Mouse (Mus musculus): ENCODE results near the gene Pbrm1. TPM values are rescaled to one million over a fixed set of nuclear protein-coding genes. Genes with fewer than 3 reads are reported as not detected.

The Pbrm1 gene
- polyA plus RNA-seq (2012; ENCODE audit: insufficient read depth, insufficient read length, missing spikeins), result 12.9 and 19.0 TPM in 2 replicates

DNA sequence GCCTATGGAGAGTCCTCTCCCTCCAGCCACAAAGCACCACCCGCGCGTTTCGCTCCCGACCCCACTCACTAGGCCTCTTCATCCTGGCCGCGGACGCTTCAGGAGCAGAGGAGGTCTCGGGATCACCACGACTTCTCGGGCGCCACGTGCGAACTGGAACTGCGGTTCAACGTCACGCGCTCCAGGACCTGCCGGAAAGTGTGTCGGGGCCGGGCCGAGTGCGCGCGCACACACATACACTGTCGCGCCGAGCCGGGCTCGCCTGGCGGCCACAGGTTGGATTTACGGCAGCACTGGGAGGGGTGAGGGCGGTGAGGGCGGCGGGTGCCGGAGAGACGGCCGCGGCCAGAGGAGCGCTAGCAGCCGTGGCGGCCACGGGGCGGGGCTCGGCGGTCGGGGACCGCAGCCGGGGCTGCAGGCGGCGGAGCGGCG, at the start of gene Pbrm1, which contains the start of gene Gnl3:
TSS of gene Pbrm1 (plus strand) at position 279 of the 432 bp plus-strand sequence.
TSS of gene Gnl3 (minus strand) at position 293 of the 432 bp plus-strand sequence.
- peak within 1 kb of the TSS; percentile 82 for H3K27ac ChIP-seq (replicated peaks; ENCODE audit: low read depth, low read length)
- peaks cover 6% of the 10 kb centered on the region; the same call in 1 of the 2 replicates for H3K4me1 ChIP-seq (ENCODE audit: control insufficient read depth, insufficient read depth, insufficient read length, low read length)
- H3K4me3 ChIP-seq (ENCODE audit: insufficient read depth, low read depth, low read length), result peak within 1 kb of the TSS; percentile 84

DNA sequence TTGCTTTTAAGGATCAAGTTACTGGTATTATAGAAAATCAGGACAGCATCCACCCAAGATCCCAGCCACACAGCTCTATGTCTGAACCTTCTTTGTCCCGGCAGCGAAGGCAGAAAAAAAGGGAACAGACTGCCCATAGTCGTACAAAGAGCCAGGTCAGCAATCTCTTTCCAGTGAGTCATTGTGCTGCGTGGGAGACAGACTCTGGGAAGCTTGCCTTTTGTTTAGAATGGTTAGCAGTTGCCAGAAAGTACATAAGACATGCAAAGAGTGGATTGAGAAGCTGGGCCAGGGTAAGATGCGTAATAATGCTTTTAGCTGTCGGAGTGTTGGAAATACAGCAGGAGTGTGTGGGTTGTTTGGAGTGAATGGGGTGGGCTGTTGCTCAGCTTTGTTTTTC, 44.7 kb upstream of the Pbrm1 start:
- H3K4me1 ChIP-seq (ENCODE audit: control insufficient read depth, insufficient read depth, insufficient read length, low read length), result no peaks in the 10 kb centered on the region
- no peak overlapping the region for H3K27ac ChIP-seq (replicated peaks; ENCODE audit: low read depth, low read length)
- H3K4me3 ChIP-seq (ENCODE audit: insufficient read depth, low read depth, low read length), result no peak overlapping the region

DNA sequence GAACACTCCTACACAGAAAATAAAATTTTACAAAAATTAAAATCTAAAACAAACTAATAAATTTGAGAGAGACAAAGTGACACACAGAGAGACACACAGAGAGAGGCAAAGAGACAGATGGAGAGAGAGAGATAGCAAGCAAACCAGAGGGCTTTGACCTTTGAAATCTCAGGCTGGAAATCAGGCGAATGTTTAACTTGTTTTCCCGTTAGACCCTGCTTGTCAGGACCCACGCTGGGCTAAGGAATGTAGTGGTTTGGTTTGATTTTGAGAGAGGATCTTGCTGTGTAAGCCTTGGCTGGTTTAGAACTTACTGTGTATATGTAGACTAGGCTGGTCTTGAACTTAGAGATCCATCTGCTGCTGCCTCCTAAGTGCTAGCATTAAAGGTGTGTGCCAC, 42.7 kb upstream of the Pbrm1 start:
- Histone ChIP-seq H3K4me3 (ENCODE audit: insufficient read depth, low read depth, low read length) (no peak overlapping the region), H3K27ac (replicated peaks; ENCODE audit: low read depth, low read length) (no peak overlapping the region), H3K4me1 (ENCODE audit: control insufficient read depth, insufficient read depth, insufficient read length, low read length) (no peaks in the 10 kb centered on the region)

- H3K4me1 ChIP-seq (ENCODE audit: control insufficient read depth, insufficient read depth, insufficient read length, low read length), result no peaks in the 10 kb centered on the region
- H3K27ac ChIP-seq (replicated peaks; ENCODE audit: low read depth, low read length), result no peak overlapping the region
- no peak overlapping the region for H3K4me3 ChIP-seq (ENCODE audit: insufficient read depth, low read depth, low read length)
Measured at GRCm38 (mm10) chr14:30996417-30996816, 22.5 kb upstream of the Pbrm1 start.

DNA sequence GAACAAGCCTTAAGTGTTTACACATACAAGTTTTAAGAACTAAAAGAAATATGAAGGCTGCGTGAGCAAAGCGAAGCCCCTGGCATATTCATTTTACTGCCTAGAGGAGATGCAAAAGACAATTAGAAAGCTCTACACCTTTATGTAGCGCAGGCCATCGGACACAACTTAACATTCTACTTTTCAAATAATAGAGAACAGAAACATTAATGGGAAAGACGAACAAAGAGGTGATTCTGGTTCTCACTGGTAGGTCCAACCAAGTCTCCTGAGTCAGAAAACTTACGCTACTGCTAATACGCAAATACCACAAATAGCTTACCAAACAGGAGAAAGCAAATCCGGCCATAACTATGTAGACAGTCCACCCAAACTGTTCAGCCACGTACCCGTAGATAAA, 18.6 kb upstream of the Pbrm1 start:
- peaks cover 3% of the 10 kb centered on the region for H3K4me1 ChIP-seq (ENCODE audit: control insufficient read depth, insufficient read depth, insufficient read length, low read length)
- no peak overlapping the region for H3K27ac ChIP-seq (replicated peaks; ENCODE audit: low read depth, low read length)
- H3K4me3 ChIP-seq (ENCODE audit: insufficient read depth, low read depth, low read length), result peak overlapping the region; percentile 82

GRCm38 (mm10) chr14:31000816-31001306, 18.1 kb upstream of the Pbrm1 start:
- Histone ChIP-seq H3K4me3 (ENCODE audit: insufficient read depth, low read depth, low read length) (peak overlapping the region; percentile 82), H3K27ac (replicated peaks; ENCODE audit: low read depth, low read length) (peak overlapping the region; percentile 87), H3K4me1 (ENCODE audit: control insufficient read depth, insufficient read depth, insufficient read length, low read length) (peaks cover 3% of the 10 kb centered on the region)

GRCm38 (mm10) chr14:31001307-31002205, 17.4 kb upstream of the Pbrm1 start, which contains the start of the genes Glt8d1 and Spcs1:
Glt8d1 (plus strand) TSS chr14:31001400.
Spcs1 (minus strand) TSS chr14:31001672.
- H3K4me3 ChIP-seq (ENCODE audit: insufficient read depth, low read depth, low read length), result peak within 1 kb of the TSS; percentile 82
- peaks cover 3% of the 10 kb centered on the region for H3K4me1 ChIP-seq (ENCODE audit: control insufficient read depth, insufficient read depth, insufficient read length, low read length)
- peak within 1 kb of the TSS; percentile 87 for H3K27ac ChIP-seq (replicated peaks; ENCODE audit: low read depth, low read length)

GRCm38 (mm10) chr14:31004527-31004926, 14.4 kb upstream of the Pbrm1 start:
- Histone ChIP-seq H3K4me3 (ENCODE audit: insufficient read depth, low read depth, low read length) (no peak overlapping the region), H3K4me1 (ENCODE audit: control insufficient read depth, insufficient read depth, insufficient read length, low read length) (peaks cover 3% of the 10 kb centered on the region), H3K27ac (replicated peaks; ENCODE audit: low read depth, low read length) (no peak overlapping the region)

GRCm38 (mm10) chr14:31006779-31007178, 12.2 kb upstream of the Pbrm1 start:
- H3K27ac ChIP-seq (replicated peaks; ENCODE audit: low read depth, low read length), result no peak overlapping the region
- H3K4me1 ChIP-seq (ENCODE audit: control insufficient read depth, insufficient read depth, insufficient read length, low read length), result peaks cover 3% of the 10 kb centered on the region
- H3K4me3 ChIP-seq (ENCODE audit: insufficient read depth, low read depth, low read length), result no peak overlapping the region

- Histone ChIP-seq H3K27ac (replicated peaks; ENCODE audit: low read depth, low read length) (no peak overlapping the region), H3K4me3 (ENCODE audit: insufficient read depth, low read depth, low read length) (no peak overlapping the region), H3K4me1 (ENCODE audit: control insufficient read depth, insufficient read depth, insufficient read length, low read length) (no peaks in the 10 kb centered on the region)
Measured at GRCm38 (mm10) chr14:31011588-31011987, 7.3 kb upstream of the Pbrm1 start.

GRCm38 (mm10) chr14:31013928-31014327, 5.0 kb upstream of the Pbrm1 start:
- H3K27ac ChIP-seq (replicated peaks; ENCODE audit: low read depth, low read length), result no peak overlapping the region
- no peak overlapping the region for H3K4me3 ChIP-seq (ENCODE audit: insufficient read depth, low read depth, low read length)
- 0 out of 2 replicates have a peak, but pooled peaks cover 4% of the 10 kb centered on the region for H3K4me1 ChIP-seq (ENCODE audit: control insufficient read depth, insufficient read depth, insufficient read length, low read length)

GRCm38 (mm10) chr14:31016063-31016462, 2.9 kb upstream of the Pbrm1 start:
- Histone ChIP-seq H3K4me1 (ENCODE audit: control insufficient read depth, insufficient read depth, insufficient read length, low read length) (peaks cover 6% of the 10 kb centered on the region; the same call in 1 of the 2 replicates), H3K27ac (replicated peaks; ENCODE audit: low read depth, low read length) (no peak overlapping the region), H3K4me3 (ENCODE audit: insufficient read depth, low read depth, low read length) (no peak overlapping the region)

GRCm38 (mm10) chr14:31017854-31018253, 1.1 kb upstream of the Pbrm1 start:
- Histone ChIP-seq H3K4me3 (ENCODE audit: insufficient read depth, low read depth, low read length) (peak overlapping the region; percentile 84), H3K4me1 (ENCODE audit: control insufficient read depth, insufficient read depth, insufficient read length, low read length) (peaks cover 6% of the 10 kb centered on the region; the same call in 1 of the 2 replicates)

DNA sequence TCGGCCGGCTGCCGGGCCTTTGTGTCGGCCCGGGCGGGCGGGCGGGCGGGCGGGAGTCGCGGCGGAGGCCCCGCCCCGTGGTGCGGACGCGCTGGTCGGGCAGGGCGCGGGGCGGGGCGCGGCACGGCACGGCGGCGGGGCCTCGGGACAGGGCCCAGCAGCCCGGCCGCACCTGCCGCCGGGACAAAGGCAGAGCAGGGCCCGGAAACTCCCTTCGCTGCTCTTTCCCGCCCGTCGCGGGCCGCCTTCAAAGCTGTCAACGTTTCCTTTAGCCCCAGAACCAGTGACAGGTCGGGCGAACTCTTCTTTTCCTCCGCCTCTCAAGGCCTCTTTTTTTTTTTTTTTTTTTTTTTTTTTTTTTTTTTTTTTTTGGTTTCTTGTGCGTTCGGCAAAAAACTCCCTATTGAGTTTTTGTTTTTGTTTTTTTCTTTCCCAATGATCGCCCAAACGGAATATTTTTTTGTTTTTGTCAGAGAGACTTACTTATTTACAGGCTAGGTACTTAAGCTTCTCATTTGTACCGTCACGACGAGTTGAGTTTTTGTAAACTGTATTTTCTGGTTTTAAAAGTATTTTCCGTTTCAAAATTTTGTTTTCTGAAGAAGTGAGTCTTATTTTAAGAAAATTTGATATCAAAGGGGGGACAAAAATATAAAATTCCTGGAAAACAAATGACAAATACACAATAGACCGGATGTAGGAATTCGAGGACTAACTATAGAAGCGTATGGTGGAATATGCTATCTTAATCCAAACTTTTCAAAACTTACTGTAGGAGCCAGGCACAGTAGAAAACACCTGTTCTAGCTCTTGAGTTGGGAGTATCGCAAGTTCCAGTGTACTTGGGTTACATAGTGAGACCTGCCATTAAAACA, 630 bp downstream of the Pbrm1 start:
- H3K4me1 ChIP-seq (ENCODE audit: control insufficient read depth, insufficient read depth, insufficient read length, low read length), result peaks cover 6% of the 10 kb centered on the region; the same call in 1 of the 2 replicates
- H3K27ac ChIP-seq (replicated peaks; ENCODE audit: low read depth, low read length), result peak overlapping the region; percentile 82
- H3K4me3 ChIP-seq (ENCODE audit: insufficient read depth, low read depth, low read length), result peak overlapping the region; percentile 84

More at GRCm38 (mm10) chr14:31017854-31018253, 1.1 kb upstream of the Pbrm1 start:
- no peak overlapping the region for H3K27ac ChIP-seq (replicated peaks; ENCODE audit: low read depth, low read length)

Measured in brown adipose tissue, adult 24 weeks (tissue).